Mouse (Mus musculus) ES-E14 (cell line): ENCODE results near the gene Pgls.

ENCODE experiments used
- CHD2 ChIP-seq: IDR thresholded peaks from 2 replicates; pipeline ENCODE4 v1.6.1; 2014; ENCODE audit warnings: mild to moderate bottlenecking, low read depth, low read length, inconsistent platforms
- HCFC1 ChIP-seq: IDR thresholded peaks from 2 replicates; pipeline ENCODE4 v1.6.1; 2012; ENCODE audit warnings: low read length, inconsistent platforms, borderline replicate concordance; ENCODE audit not compliant: insufficient read depth
- MAFK ChIP-seq: IDR thresholded peaks from 2 replicates; pipeline ENCODE4 v1.6.1; 2014; ENCODE audit warnings: mild to moderate bottlenecking, low read depth, low read length, inconsistent platforms; ENCODE audit not compliant: insufficient read depth
- ZC3H11A ChIP-seq: IDR thresholded peaks from 2 replicates; pipeline ENCODE4 v1.6.1; 2012; ENCODE audit warnings: low read depth, mild to moderate bottlenecking, inconsistent platforms, low read length, borderline replicate concordance
- ZNF384 ChIP-seq: IDR thresholded peaks from 2 replicates; pipeline ENCODE4 v1.6.1; 2012; ENCODE audit warnings: low read depth, low read length, inconsistent platforms

DNA sequence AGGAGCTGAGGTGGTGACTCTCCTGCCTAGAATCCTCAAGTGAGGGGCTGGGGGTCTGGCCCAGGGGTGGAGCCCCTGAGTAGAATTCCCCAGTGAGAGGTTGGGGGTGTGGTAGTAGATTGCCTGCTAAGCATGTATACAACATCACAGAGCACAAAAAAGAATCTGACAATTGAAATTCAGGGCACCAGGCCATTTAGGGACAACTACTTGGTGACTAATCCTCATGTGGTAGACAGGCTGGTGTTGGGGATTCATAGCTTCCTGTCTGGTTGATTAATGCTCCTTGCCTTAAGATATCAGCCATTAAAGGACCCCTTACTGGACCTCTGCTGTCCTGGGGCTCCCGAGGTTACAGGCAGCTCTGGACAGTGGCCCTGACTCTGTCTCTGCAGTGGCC, 13.0 kb upstream of the Pgls start:
- no peak for TF ChIP-seq ZC3H11A
- no peak for TF ChIP-seq CHD2
- no peak for TF ChIP-seq ZNF384
- TF ChIP-seq HCFC1: no peak
- no peak for TF ChIP-seq MAFK
